Mouse (Mus musculus) liver, embryonic 11.5 days (tissue): ENCODE measurements around the gene Id1. TPM values are rescaled to one million over a fixed set of nuclear protein-coding genes. Genes with fewer than 3 reads are reported as not detected.

Experiments
- ATAC-seq: fragments of 200-750 bp; cut with Nextera tagmentation; replicated peaks from 2 replicates; pipeline ENCODE4 v1.8.0; 2017; ENCODE audit warnings: moderate number of reproducible peaks, mild to moderate bottlenecking, moderate TSS enrichment, moderate library complexity; ENCODE audit not compliant: low FRiP score
- DNase-seq: peaks from one replicate; pipeline ENCODE4 v3.0.0-alpha.2; 2017; ENCODE audit warnings: low spot score
- H3K27ac ChIP-seq: fragments of 300-500 bp; sonication (generic); 2 replicates; pipeline ENCODE4 v1.5.1; 2014; ENCODE audit warnings: mild to moderate bottlenecking, low read depth, low read length, control low read depth
- H3K27me3 ChIP-seq: fragments of 300-500 bp; sonication (generic); replicated peaks from 2 replicates; pipeline ENCODE4 v1.6.1; 2014; ENCODE audit warnings: low read length, mixed read lengths; ENCODE audit not compliant: control insufficient read depth, insufficient read depth
- H3K36me3 ChIP-seq: fragments of 300-500 bp; sonication (generic); 2 replicates; pipeline ENCODE4 v1.6.1; 2014; ENCODE audit warnings: mild to moderate bottlenecking, low read length, moderate library complexity, mixed read lengths; ENCODE audit not compliant: control insufficient read depth, insufficient read depth
- H3K4me1 ChIP-seq: fragments of 300-500 bp; sonication (generic); replicated peaks from 2 replicates; pipeline ENCODE4 v1.6.1; 2014; ENCODE audit warnings: low read length, mixed read lengths; ENCODE audit not compliant: control insufficient read depth, insufficient read depth
- H3K4me2 ChIP-seq: fragments of 300-500 bp; sonication (generic); 2 replicates; pipeline ENCODE4 v1.6.1; 2014; ENCODE audit warnings: mild to moderate bottlenecking, control low read depth, moderate library complexity
- H3K4me3 ChIP-seq: fragments of 300-500 bp; sonication (generic); 2 replicates; pipeline ENCODE4 v1.5.1; 2014; ENCODE audit warnings: low read depth, low read length, control low read depth
- H3K9ac ChIP-seq: fragments of 300-500 bp; sonication (generic); 2 replicates; pipeline ENCODE4 v1.6.1; 2014; ENCODE audit warnings: low read depth, low read length, control low read depth
- H3K9me3 ChIP-seq: fragments of 300-500 bp; sonication (generic); 2 replicates; pipeline ENCODE4 v1.6.1; 2016; ENCODE audit warnings: low read length, inconsistent platforms, mixed read lengths; ENCODE audit not compliant: control insufficient read depth
- WGBS: fragments of 180-500 bp; shearing (Covaris S2); extraction: QIAGEN DNeasy Blood & Tissue Kit; methylation state at CpG from one replicate; pipeline ENCODE4 v1.1.7; 2014; 5-methylcytosine and 5-hydroxymethylcytosine counted together
- polyA plus RNA-seq: library from polyadenylated mRNA; unstranded; fragments of >200 nt; fragmentation: Nextera tagmentation; extraction: Ambion mirVana; gene quantifications from 2 replicates; pipeline ENCODE4 v1.2.1, GENCODE M21; 2014

Id1 gene
- polyA plus RNA-seq, 1 experiment from 2014 or later, result 56.3 TPM

GRCm38 (mm10) chr2:152696476-152697164, 39.4 kb upstream of the Id1 start:
- Histone ChIP-seq H3K9ac (peak overlapping the region; percentile 60), H3K36me3 (peaks cover 46% of the 10 kb centered on the region), H3K4me2 (no peak overlapping the region), H3K4me1 (peaks cover 6% of the 10 kb centered on the region; the same call in 1 of the 2 replicates), H3K4me3 (no peak overlapping the region), H3K9me3 (no peaks in the 10 kb centered on the region), H3K27me3 (no peaks in the 10 kb centered on the region), H3K27ac (peak overlapping the region; percentile 32; the same call in 1 of the 2 replicates)
- DNase-seq (peak; percentile 87), ATAC-seq (peak; percentile 73)
- WGBS, result 47% methylated on average over 20 of the region's 20 CpGs

- no peak overlapping the region for H3K4me3 ChIP-seq
- no peak for ATAC-seq
- H3K27me3 ChIP-seq, result no peaks in the 10 kb centered on the region
- H3K9me3 ChIP-seq, result no peaks in the 10 kb centered on the region
- peaks cover 70% of the 10 kb centered on the region for H3K36me3 ChIP-seq
- WGBS, result 93% methylated on average over 10 of the region's 10 CpGs
- no peak overlapping the region for H3K27ac ChIP-seq
- H3K4me1 ChIP-seq, result no peaks in the 10 kb centered on the region
- H3K4me2 ChIP-seq, result no peak overlapping the region
- H3K9ac ChIP-seq, result no peak overlapping the region
- DNase-seq, result no peak
Observed at GRCm38 (mm10) chr2:152700138-152700537, 35.9 kb upstream of the Id1 start.

- Histone ChIP-seq H3K9ac (no peak overlapping the region), H3K4me1 (peaks cover 1% of the 10 kb centered on the region; the same call in 1 of the 2 replicates), H3K4me2 (no peak overlapping the region), H3K9me3 (no peaks in the 10 kb centered on the region), H3K27ac (no peak overlapping the region), H3K36me3 (peaks cover 71% of the 10 kb centered on the region), H3K4me3 (no peak overlapping the region), H3K27me3 (no peaks in the 10 kb centered on the region)
- ATAC-seq, result no peak
- 93% methylated on average over 8 of the region's 8 CpGs for WGBS
- no peak for DNase-seq
Observed at GRCm38 (mm10) chr2:152700725-152701124, 35.3 kb upstream of the Id1 start.

DNA sequence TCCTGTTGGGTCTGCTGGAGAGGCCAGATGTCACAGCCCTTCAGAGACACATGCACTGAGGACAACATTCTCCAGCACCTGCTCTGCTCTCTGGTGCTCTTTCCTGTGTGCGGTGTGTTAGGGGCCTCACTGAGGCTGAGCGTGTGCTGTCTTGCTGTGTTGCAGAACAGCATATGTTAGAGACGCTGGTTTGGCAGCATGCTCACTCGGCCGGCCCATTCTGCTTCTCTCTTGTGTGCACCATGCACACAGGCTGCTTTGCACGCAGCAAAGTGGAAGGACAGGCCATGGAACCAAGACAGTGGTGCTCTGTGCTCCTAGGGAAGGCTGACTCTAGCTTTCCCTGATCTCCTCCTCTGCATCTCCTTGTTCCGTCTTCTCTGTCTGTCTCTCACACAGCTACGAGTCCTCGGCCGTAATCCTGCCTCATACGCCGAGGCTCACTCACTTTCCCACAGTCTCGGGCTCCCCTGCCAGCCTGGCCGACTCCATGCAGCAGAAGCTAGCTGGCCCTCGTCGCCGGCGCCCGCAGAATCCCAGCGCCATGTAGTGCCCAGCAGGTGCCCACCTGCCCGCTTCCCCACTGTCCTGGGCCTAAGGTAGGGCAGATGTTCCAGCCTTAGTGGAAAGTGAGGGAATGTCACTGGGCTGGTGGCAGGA, 32.3 kb upstream of the Id1 start:
- H3K36me3 ChIP-seq, result peaks cover 63% of the 10 kb centered on the region
- H3K4me1 ChIP-seq, result peaks cover 21% of the 10 kb centered on the region
- ATAC-seq (no peak), DNase-seq (no peak)
- no peak overlapping the region for H3K4me3 ChIP-seq
- H3K9me3 ChIP-seq, result no peaks in the 10 kb centered on the region
- WGBS, result 94% methylated on average over 21 of the region's 21 CpGs
- no peak overlapping the region for H3K27ac ChIP-seq
- H3K27me3 ChIP-seq, result no peaks in the 10 kb centered on the region
- no peak overlapping the region for H3K4me2 ChIP-seq
- H3K9ac ChIP-seq, result no peak overlapping the region

- Histone ChIP-seq H3K4me2 (no peak overlapping the region), H3K9me3 (no peaks in the 10 kb centered on the region), H3K9ac (no peak overlapping the region), H3K27ac (no peak overlapping the region), H3K27me3 (no peaks in the 10 kb centered on the region), H3K4me3 (no peak overlapping the region), H3K36me3 (peaks cover 59% of the 10 kb centered on the region), H3K4me1 (peaks cover 21% of the 10 kb centered on the region)
- no peak for ATAC-seq
- WGBS, result 79% methylated on average over 5 of the region's 5 CpGs
- DNase-seq, result no peak
Observed at GRCm38 (mm10) chr2:152704256-152704605, 31.8 kb upstream of the Id1 start.

DNA sequence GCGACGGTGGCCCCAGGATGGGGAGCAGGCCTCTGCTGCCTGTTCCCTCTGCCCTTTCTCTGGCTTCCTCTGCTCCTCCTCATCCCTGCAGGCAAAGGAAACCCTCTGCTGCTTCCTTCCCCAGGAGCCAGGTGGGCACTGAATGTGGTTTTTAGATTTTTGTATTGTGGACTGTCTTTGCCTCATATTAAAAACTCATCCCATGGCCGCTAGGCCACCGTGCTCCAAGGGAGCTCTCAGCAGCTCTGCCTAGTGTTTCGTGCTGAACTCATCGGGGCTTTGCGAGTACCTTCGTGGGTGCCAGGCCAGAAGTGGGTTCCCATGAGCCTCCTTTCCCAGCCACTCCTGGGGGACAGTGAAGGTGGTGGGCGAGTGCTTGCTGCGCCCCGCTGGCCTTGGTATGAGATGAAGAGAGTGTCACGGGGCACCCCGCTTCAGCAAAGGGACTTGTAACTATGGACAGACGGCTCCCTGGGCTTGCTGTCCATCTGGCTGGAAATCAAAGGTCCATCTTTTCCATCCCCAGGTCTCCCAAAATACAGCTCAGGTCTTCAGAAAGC, 31.2 kb upstream of the Id1 start:
- Histone ChIP-seq H3K27ac (no peak overlapping the region), H3K27me3 (no peaks in the 10 kb centered on the region), H3K9ac (no peak overlapping the region), H3K4me2 (no peak overlapping the region), H3K9me3 (no peaks in the 10 kb centered on the region), H3K36me3 (peaks cover 53% of the 10 kb centered on the region), H3K4me3 (no peak overlapping the region), H3K4me1 (peaks cover 21% of the 10 kb centered on the region)
- WGBS, result 95% methylated on average over 14 of the region's 14 CpGs
- DNase-seq (no peak), ATAC-seq (no peak)

DNA sequence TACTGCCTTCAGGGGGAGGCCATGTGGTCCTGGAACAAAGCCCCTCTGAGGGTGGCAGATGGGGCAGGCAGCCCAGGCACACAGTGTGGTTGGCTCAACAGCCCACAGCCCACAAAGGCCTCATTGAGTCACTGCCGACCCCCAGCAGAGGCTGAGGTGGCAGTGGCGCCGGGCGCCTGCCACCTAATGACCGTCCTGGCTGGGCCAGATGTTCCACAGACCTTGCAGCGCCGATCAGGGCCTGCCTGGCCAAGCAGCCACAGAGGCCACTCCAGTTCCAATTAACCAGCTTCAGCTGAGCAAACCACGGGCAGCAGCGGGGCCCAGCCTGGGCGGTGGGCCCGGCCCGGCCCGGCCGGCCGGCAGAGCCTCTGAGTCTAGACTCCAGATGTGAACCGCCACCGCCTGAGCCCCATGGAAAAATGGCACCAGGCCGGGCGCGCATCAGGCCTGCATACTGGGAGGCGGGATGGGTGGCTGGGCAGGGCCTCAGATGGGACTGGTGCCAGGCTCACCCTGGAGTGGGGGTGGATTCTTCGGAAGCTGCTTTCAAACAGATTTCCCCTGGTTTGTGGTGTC, 30.0 kb upstream of the Id1 start:
- 85% methylated on average over 22 of the region's 22 CpGs for WGBS
- ATAC-seq, result no peak
- DNase-seq, result no peak
- peaks cover 21% of the 10 kb centered on the region for H3K4me1 ChIP-seq
- H3K4me3 ChIP-seq, result no peak overlapping the region
- no peaks in the 10 kb centered on the region for H3K9me3 ChIP-seq
- no peak overlapping the region for H3K4me2 ChIP-seq
- 0 out of 2 replicates have a peak overlapping the region, but pooled peaks have one; percentile 13 for H3K27ac ChIP-seq
- H3K27me3 ChIP-seq, result no peaks in the 10 kb centered on the region
- H3K36me3 ChIP-seq, result peaks cover 41% of the 10 kb centered on the region
- H3K9ac ChIP-seq, result no peak overlapping the region

DNA sequence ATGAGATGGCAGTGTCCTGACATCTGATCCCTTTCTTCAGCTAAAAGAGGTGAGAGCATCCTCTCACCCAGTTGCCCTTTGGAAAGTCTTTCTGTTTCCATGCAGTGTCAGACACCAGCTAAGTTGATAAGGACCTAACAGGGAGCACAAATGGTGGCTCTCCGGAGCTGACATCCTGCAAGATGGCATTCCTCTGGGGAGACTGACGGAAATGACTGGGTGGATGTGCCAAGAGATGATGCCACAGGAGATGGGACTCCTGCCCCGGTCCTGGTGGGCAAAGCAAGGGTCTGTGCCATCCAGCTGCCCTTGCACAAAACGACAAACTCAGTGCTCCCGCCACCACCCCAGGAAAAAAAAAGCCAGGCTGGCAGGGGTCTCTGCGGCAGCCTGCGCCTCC, 28.9 kb upstream of the Id1 start:
- no peaks in the 10 kb centered on the region for H3K27me3 ChIP-seq
- H3K9me3 ChIP-seq, result no peaks in the 10 kb centered on the region
- H3K9ac ChIP-seq, result peak overlapping the region; percentile 60
- H3K4me3 ChIP-seq, result peak overlapping the region; percentile 46
- peak overlapping the region; percentile 73 for H3K4me2 ChIP-seq
- WGBS, result 33% methylated on average over 7 of the region's 7 CpGs
- DNase-seq (no peak), ATAC-seq (no peak)
- H3K4me1 ChIP-seq, result peaks cover 21% of the 10 kb centered on the region
- H3K36me3 ChIP-seq, result peaks cover 30% of the 10 kb centered on the region
- H3K27ac ChIP-seq, result peak overlapping the region; percentile 77
